Mouse (Mus musculus) ES-E14 (cell line): ENCODE data around the gene Fam20b. TPM values are rescaled to one million over a fixed set of nuclear protein-coding genes. Genes with fewer than 3 reads are reported as not detected.

Source experiments
- DNase-seq: peaks from one replicate; pipeline ENCODE4 v3.0.0-alpha.2; 2013; ENCODE audit warnings: low read depth, low spot score
- H3K27ac ChIP-seq: 2 replicates; pipeline ENCODE4 v1.5.1; 2012; ENCODE audit warnings: low read depth, mild to moderate bottlenecking, low read length, moderate library complexity, mixed read lengths; ENCODE audit not compliant: poor library complexity, insufficient read depth, severe bottlenecking
- H3K36me3 ChIP-seq: 2 replicates; pipeline ENCODE4 v1.6.1; 2012; ENCODE audit warnings: mild to moderate bottlenecking, low read length, moderate library complexity, mixed read lengths; ENCODE audit not compliant: control insufficient read depth, poor library complexity, insufficient read depth, severe bottlenecking
- H3K4me1 ChIP-seq, 2 experiments: fragments of 150-350 bp in 1 of 2; sonication (generic) in 1 of 2; 2 replicates each; pipeline ENCODE4 v1.6.1; 2012; ENCODE audit warnings: low read length in 2 of 2, mild to moderate bottlenecking in 1 of 2, mixed read lengths in 1 of 2; ENCODE audit not compliant: control insufficient read depth in 2 of 2, insufficient read depth in 2 of 2, poor library complexity in 1 of 2
- H3K4me3 ChIP-seq, 2 experiments: fragments of 150-350 bp in 1 of 2; sonication (generic) in 1 of 2; 2 replicates each; pipeline ENCODE4 v1.5.1; 2012; ENCODE audit warnings: low read length in 2 of 2, low read depth in 1 of 2, mild to moderate bottlenecking in 1 of 2, mixed read lengths in 1 of 2; ENCODE audit not compliant: insufficient read depth in 1 of 2, poor library complexity in 1 of 2, severe bottlenecking in 1 of 2
- H3K9ac ChIP-seq: 2 replicates; pipeline ENCODE4 v1.6.1; 2012; ENCODE audit warnings: low read depth, mild to moderate bottlenecking, low read length, mixed read lengths; ENCODE audit not compliant: poor library complexity, insufficient read depth, severe bottlenecking
- H3K9me3 ChIP-seq: fragments of 150-350 bp; sonication (generic); 2 replicates; pipeline ENCODE4 v1.6.1; 2012; ENCODE audit warnings: low read depth, mild to moderate bottlenecking, low read length; ENCODE audit not compliant: control insufficient read depth, insufficient read depth
- CHD2 ChIP-seq: IDR thresholded peaks from 2 replicates; pipeline ENCODE4 v1.6.1; 2014; ENCODE audit warnings: mild to moderate bottlenecking, low read depth, low read length, inconsistent platforms
- HCFC1 ChIP-seq: IDR thresholded peaks from 2 replicates; pipeline ENCODE4 v1.6.1; 2012; ENCODE audit warnings: low read length, inconsistent platforms, borderline replicate concordance; ENCODE audit not compliant: insufficient read depth
- MAFK ChIP-seq: IDR thresholded peaks from 2 replicates; pipeline ENCODE4 v1.6.1; 2014; ENCODE audit warnings: mild to moderate bottlenecking, low read depth, low read length, inconsistent platforms; ENCODE audit not compliant: insufficient read depth
- ZC3H11A ChIP-seq: IDR thresholded peaks from 2 replicates; pipeline ENCODE4 v1.6.1; 2012; ENCODE audit warnings: low read depth, mild to moderate bottlenecking, inconsistent platforms, low read length, borderline replicate concordance
- ZNF384 ChIP-seq: IDR thresholded peaks from 2 replicates; pipeline ENCODE4 v1.6.1; 2012; ENCODE audit warnings: low read depth, low read length, inconsistent platforms
- in situ Hi-C, 2 experiments: fragments of 600-800 bp; cut with MboI; formaldehyde crosslinking; loops; one replicate each; pipeline ENCODE4 v1.15.1; 2025; ENCODE audit warnings: low sequenced_read_pairs in 2 of 2, inconsistent platforms in 1 of 2; ENCODE audit not compliant: unreplicated experiment in 2 of 2
- total RNA-seq: library from RNA; depleted of rRNA; stranded (reverse); fragments of 300-350 nt; gene quantifications from 2 replicates; pipeline ENCODE4 v1.2.3, GENCODE M21; 2012

Gene Fam20b
- total RNA-seq, 1 experiment: 22.2 TPM

DNA sequence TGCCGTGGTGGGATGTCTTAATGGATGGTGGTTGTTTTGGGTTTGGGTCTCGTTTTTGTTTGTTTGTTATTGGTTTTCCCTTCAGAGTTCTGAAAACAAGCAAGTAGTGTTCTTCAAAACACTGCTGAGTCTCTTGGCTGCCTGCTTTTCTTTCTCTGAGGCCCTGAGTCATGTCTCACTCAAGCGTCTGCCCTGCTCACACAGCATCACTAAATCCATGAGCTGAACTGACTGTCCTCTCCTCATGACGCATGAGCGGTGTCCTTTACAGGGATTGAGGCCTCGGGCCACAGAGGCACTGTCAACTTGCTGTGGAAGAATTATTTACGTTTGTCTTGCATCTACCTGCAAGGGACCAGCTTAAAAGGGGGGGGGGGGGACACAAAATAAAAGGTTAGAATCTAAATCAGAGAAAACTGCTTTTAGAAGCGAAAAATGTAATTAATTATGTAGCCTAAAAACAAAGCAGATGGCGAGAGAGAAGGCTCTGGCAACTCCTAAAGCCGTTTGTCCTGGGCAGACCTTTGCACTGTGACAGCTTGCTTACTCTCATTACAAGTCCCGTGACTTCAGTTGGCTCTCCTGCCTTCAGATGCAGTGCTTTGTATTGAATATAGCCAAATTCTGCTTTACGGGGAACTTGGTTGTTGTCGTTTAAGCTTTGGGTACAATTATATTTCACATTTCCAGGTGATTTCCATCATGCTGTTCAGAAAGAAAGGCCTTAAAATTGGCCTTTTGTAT, 73.9 kb downstream of the Fam20b start:
- Histone ChIP-seq H3K9me3 (no peaks in the 10 kb centered on the region), H3K9ac (no peak overlapping the region), H3K4me3 (no peak overlapping the region), H3K4me1 (peaks cover 0 to 20% of the 10 kb centered on the region in 2 experiments; a peak in 2 of 4 replicates), H3K36me3 (peaks cover 33% of the 10 kb centered on the region), H3K27ac (no peak overlapping the region)
- TF ChIP-seq HCFC1 (no peak), CHD2 (no peak), MAFK (no peak), ZC3H11A (no peak), ZNF384 (no peak)
- in situ Hi-C loops: no loop called here
- DNase-seq: no peak

DNA sequence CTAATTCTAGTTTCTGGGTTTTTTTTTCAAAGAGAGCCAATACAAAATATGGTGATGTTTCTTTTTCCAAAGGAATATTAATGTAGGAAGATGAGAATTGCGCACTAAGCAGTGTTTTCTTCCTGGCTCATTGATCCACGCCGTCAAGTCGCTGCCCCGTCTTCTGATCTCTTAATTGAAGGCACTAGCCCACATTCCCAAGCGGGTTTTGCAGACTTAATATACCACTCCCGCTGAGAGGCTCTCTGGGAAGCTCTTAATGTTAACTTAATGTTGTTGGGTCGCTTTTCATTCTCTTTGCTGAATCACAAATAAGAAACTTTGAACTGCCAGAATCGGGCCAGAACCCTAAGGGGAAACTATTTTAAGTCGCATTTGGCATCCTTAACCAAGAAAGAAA, 74.8 kb downstream of the Fam20b start:
- H3K36me3 ChIP-seq: peaks cover 38% of the 10 kb centered on the region
- H3K27ac ChIP-seq: no peak overlapping the region
- peaks cover 0 to 17% of the 10 kb centered on the region in 2 experiments; a peak in 2 of 4 replicates for H3K4me1 ChIP-seq
- no peak overlapping the region for H3K9ac ChIP-seq
- TF ChIP-seq MAFK (no peak), ZNF384 (no peak), HCFC1 (no peak), ZC3H11A (no peak), CHD2 (no peak)
- H3K9me3 ChIP-seq: no peaks in the 10 kb centered on the region
- H3K4me3 ChIP-seq: no peak overlapping the region
- no peak for DNase-seq
- in situ Hi-C loops: no loop called here

DNA sequence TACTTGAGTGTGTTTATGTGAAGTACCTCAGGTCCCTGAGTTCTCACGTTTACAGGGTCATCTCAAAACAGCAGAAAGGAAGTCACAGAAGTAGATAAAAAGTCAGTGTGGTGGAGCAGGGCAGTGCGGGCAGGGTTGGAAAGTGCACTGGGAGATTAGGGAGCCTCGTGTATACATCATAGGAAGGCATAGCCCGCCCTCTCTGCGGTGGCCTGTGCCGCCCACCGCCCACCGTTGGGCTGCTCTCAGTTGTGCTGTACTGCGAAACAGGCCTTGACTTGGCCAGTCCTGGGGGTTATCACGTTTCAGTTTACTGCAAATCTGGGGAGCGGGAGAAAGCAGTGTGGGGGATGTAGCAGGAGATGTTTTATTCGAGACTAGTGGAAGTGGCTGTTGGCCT, 76.1 kb downstream of the Fam20b start:
- H3K4me3 ChIP-seq: no peak overlapping the region
- peaks cover 0 to 10% of the 10 kb centered on the region in 2 experiments; a peak in 1 of 4 replicates for H3K4me1 ChIP-seq
- no peaks in the 10 kb centered on the region for H3K9me3 ChIP-seq
- H3K36me3 ChIP-seq: peaks cover 38% of the 10 kb centered on the region
- H3K9ac ChIP-seq: no peak overlapping the region
- no peak overlapping the region for H3K27ac ChIP-seq
- TF ChIP-seq ZC3H11A: no peak
- TF ChIP-seq ZNF384: no peak
- TF ChIP-seq MAFK: no peak
- no peak for TF ChIP-seq HCFC1
- TF ChIP-seq CHD2: no peak
- no peak for DNase-seq
- in situ Hi-C loops: no loop called here

DNA sequence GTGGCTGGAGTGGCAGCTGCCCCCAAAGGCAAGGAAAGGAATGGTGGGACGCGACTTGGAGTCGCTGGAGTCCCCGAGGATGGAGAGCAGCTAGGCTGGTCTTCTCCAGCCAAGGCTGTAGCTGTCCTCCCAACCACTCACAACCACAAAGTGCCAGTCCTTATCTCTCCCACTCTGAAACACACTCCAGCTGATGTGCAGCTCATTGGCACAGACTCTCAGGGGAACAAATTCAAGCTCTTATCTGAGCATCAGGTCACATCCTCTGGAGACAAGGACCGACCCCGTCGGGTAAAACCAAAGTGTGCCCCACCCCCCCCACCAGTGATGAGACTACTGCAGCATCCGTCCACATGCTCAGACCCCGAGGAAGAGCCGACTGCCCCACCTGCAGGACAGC, 77.1 kb downstream of the Fam20b start:
- DNase-seq: no peak
- no peak overlapping the region for H3K27ac ChIP-seq
- in situ Hi-C loops: no loop called here
- H3K4me3 ChIP-seq: no peak overlapping the region
- no peak overlapping the region for H3K9ac ChIP-seq
- no peaks in the 10 kb centered on the region for H3K9me3 ChIP-seq
- no peak for TF ChIP-seq HCFC1
- TF ChIP-seq MAFK: no peak
- no peak for TF ChIP-seq CHD2
- TF ChIP-seq ZNF384: no peak
- no peak for TF ChIP-seq ZC3H11A
- peaks cover 0 to 8% of the 10 kb centered on the region in 2 experiments; a peak in 1 of 4 replicates for H3K4me1 ChIP-seq
- peaks cover 39% of the 10 kb centered on the region for H3K36me3 ChIP-seq

DNA sequence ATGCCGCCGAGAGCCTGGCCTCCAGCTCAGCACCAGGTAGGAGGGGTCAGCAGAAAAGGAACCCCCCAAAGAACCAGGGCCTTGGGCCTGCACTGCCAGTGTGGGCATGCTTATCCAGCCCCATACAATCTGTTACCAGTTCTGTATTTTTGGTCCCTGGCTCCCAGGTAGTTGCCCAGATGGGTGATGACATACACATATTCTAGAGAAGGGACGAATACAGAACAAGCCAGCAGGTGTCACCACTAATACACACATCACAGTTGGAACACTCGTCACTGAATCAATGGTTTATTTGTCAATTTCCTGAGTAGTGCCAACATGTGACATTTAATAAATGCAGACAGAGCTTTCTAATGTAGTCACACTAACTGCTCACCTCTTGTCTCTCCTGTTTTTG, 78.3 kb downstream of the Fam20b start:
- Histone ChIP-seq H3K4me1 (peaks cover 0 to 8% of the 10 kb centered on the region in 2 experiments; a peak in 1 of 4 replicates), H3K9ac (no peak overlapping the region), H3K36me3 (peaks cover 37% of the 10 kb centered on the region), H3K9me3 (no peaks in the 10 kb centered on the region), H3K27ac (no peak overlapping the region), H3K4me3 (no peak overlapping the region)
- in situ Hi-C loops: no loop called here
- TF ChIP-seq MAFK: no peak
- no peak for TF ChIP-seq HCFC1
- 0 out of 2 replicates have a peak, but pooled peaks have one; percentile 9 for TF ChIP-seq ZC3H11A
- DNase-seq: no peak
